Mouse (Mus musculus): ENCODE measurements at regions not wholly inside any gene's neighbourhood (a gene's known extent, or its start where the extent isn't known, plus 50 kb on each side); places are given as distances from the start of the nearest gene placed in this dataset.

GRCm38 (mm10) chr15:54177791-54178190, 293.1 kb downstream of the Gm7489 start:
- Histone ChIP-seq H3K27me3 (replicated peaks; ENCODE audit: control insufficient read depth, insufficient read depth, low read length) (no peaks in the 10 kb centered on the region), H3K4me2 (no peak overlapping the region), H3K4me1 (replicated peaks; ENCODE audit: control insufficient read depth, insufficient read depth, low read length) (no peaks in the 10 kb centered on the region), H3K36me3 (ENCODE audit: control insufficient read depth, insufficient read depth, low read length) (no peaks in the 10 kb centered on the region), H3K9me3 (ENCODE audit: control insufficient read depth, low read length) (no peaks in the 10 kb centered on the region), H3K4me3 (ENCODE audit: low read depth, low read length) (no peak overlapping the region), H3K9ac (ENCODE audit: low read depth, low read length) (no peak overlapping the region), H3K27ac (ENCODE audit: low read depth, low read length) (no peak overlapping the region)
- ATAC-seq (replicated peaks; ENCODE audit: low FRiP score) (no peak), DNase-seq (ENCODE audit: low spot score) (no peak)
- 90% methylated on average over 3 of the region's 3 CpGs for WGBS

Data from liver, embryonic 11.5 days (tissue).